Mouse (Mus musculus): Measurements from ENCODE around the gene Abcg5.

GRCm38 (mm10) chr17:84732612-84733011 lies 49.8 kb upstream of the Abcg5 start:
- TF ChIP-seq RAD21 (IDR thresholded peaks at IDR 0.05; ENCODE audit: low read depth, low read length) (no peak), MYC (IDR thresholded peaks at IDR 0.05; ENCODE audit: low read depth, low read length) (0 out of 2 replicates have a peak, but pooled peaks have one; percentile 31), CTCF (IDR thresholded peaks at IDR 0.05 in 2 of 3, conservative IDR thresholded peaks at IDR 0.05 in 1 of 3; ENCODE audit: control insufficient read depth in 1 of 3, insufficient read depth in 1 of 3, low read depth in 2 of 3, low read length in 3 of 3, poor library complexity in 1 of 3, severe bottlenecking in 1 of 3) (no peak)

All from MEL (cell line).